In genomic region chr7:90386885-90387459, GRCm38 (mm10) we compare ENCODE assay signal across 8 mouse cellular contexts. TPM values are rescaled to one million over a fixed set of nuclear protein-coding genes. Genes with fewer than 3 reads are reported as not detected.
A peak's percentile ranks its signal among the peaks of the same experiment; 100 is the strongest.
DNase-seq lines count a peak whose midpoint lies in the region; ATAC-seq lines count a peak whose summit lies in the region.

No protein-coding gene starts in this region.

- H3K4me1 ChIP-seq in limb, embryonic 13.5 days: peaks cover 5% of the 10 kb centered on the region; the same call in 1 of the 2 replicates
- 0 out of 2 replicates have a peak, but pooled peaks cover 3% of the 10 kb centered on the region for H3K4me1 ChIP-seq in limb, embryonic 10.5 days
- peaks cover 4% of the 10 kb centered on the region; the same call in 1 of the 2 replicates for H3K4me1 ChIP-seq in forebrain, embryonic 14.5 days (ENCODE audit: control insufficient read depth, insufficient read depth, low read length)
- H3K4me1 ChIP-seq in hindbrain, embryonic 12.5 days: peaks cover 5% of the 10 kb centered on the region
- H3K4me1 ChIP-seq in limb, embryonic 15.5 days: peaks cover 7% of the 10 kb centered on the region; the same call in 1 of the 2 replicates
- 0 out of 2 replicates have a peak, but pooled peaks cover 7% of the 10 kb centered on the region for H3K4me1 ChIP-seq in stomach, embryonic 14.5 days (ENCODE audit: control insufficient read depth, insufficient read depth, low read length)

- H3K4me3 ChIP-seq in limb, embryonic 13.5 days: no peak overlapping the region
- H3K4me3 ChIP-seq in limb, embryonic 10.5 days: no peak overlapping the region
- 0 out of 2 replicates have a peak overlapping the region, but pooled peaks have one; percentile 7 for H3K4me3 ChIP-seq in forebrain, embryonic 14.5 days (ENCODE audit: low read depth, low read length)
- H3K4me3 ChIP-seq in hindbrain, embryonic 12.5 days: peak overlapping the region; percentile 12
- no peak overlapping the region for H3K4me3 ChIP-seq in limb, embryonic 15.5 days
- no peak overlapping the region for H3K4me3 ChIP-seq in stomach, embryonic 14.5 days (ENCODE audit: low read depth, low read length)

- H3K4me2 ChIP-seq in limb, embryonic 13.5 days (replicated peaks): peak overlapping the region; percentile 1; the same call in 1 of the 2 replicates
- H3K4me2 ChIP-seq in forebrain, embryonic 14.5 days (ENCODE audit: low read length): peak overlapping the region; percentile 33
- peak overlapping the region; percentile 42 for H3K4me2 ChIP-seq in hindbrain, embryonic 12.5 days (replicated peaks)
- no peak overlapping the region for H3K4me2 ChIP-seq in limb, embryonic 15.5 days
- H3K4me2 ChIP-seq in stomach, embryonic 14.5 days (replicated peaks; ENCODE audit: low read depth, low read length): 0 out of 2 replicates have a peak overlapping the region, but pooled peaks have one; percentile 2

- 0 out of 2 replicates have a peak, but pooled peaks cover 3% of the 10 kb centered on the region for H3K27me3 ChIP-seq in limb, embryonic 13.5 days
- H3K27me3 ChIP-seq in limb, embryonic 10.5 days (ENCODE audit: low read depth, poor library complexity, severe bottlenecking): no peaks in the 10 kb centered on the region
- H3K27me3 ChIP-seq in forebrain, embryonic 14.5 days (replicated peaks; ENCODE audit: control insufficient read depth, insufficient read depth, low read length): no peaks in the 10 kb centered on the region
- H3K27me3 ChIP-seq in hindbrain, embryonic 12.5 days: no peaks in the 10 kb centered on the region
- H3K27me3 ChIP-seq in limb, embryonic 15.5 days: no peaks in the 10 kb centered on the region
- H3K27me3 ChIP-seq in stomach, embryonic 14.5 days (ENCODE audit: control insufficient read depth, insufficient read depth, low read length): no peaks in the 10 kb centered on the region; the same call in 1 of the 2 replicates

- no peaks in the 10 kb centered on the region for H3K36me3 ChIP-seq in limb, embryonic 13.5 days
- no peaks in the 10 kb centered on the region for H3K36me3 ChIP-seq in limb, embryonic 10.5 days
- no peaks in the 10 kb centered on the region for H3K36me3 ChIP-seq in forebrain, embryonic 14.5 days (ENCODE audit: control insufficient read depth, insufficient read depth, low read length)
- no peaks in the 10 kb centered on the region for H3K36me3 ChIP-seq in hindbrain, embryonic 12.5 days
- no peaks in the 10 kb centered on the region for H3K36me3 ChIP-seq in limb, embryonic 15.5 days
- no peaks in the 10 kb centered on the region for H3K36me3 ChIP-seq in stomach, embryonic 14.5 days (ENCODE audit: control insufficient read depth, insufficient read depth, low read length)

- WGBS in limb, embryonic 13.5 days: 14% methylated on average over 8 of the region's 8 CpGs
- 14% methylated on average over 8 of the region's 8 CpGs for WGBS in limb, embryonic 10.5 days
- WGBS in forebrain, embryonic 14.5 days: under 1% methylated on average over 8 of the region's 8 CpGs
- WGBS in hindbrain, embryonic 12.5 days: 4% methylated on average over 8 of the region's 8 CpGs
- WGBS in limb, embryonic 15.5 days: 10% methylated on average over 8 of the region's 8 CpGs
- 13% methylated on average over 8 of the region's 8 CpGs for WGBS in stomach, embryonic 14.5 days

- no peaks in the 10 kb centered on the region for H3K9me3 ChIP-seq in limb, embryonic 13.5 days
- no peaks in the 10 kb centered on the region for H3K9me3 ChIP-seq in limb, embryonic 10.5 days (replicated peaks)
- no peaks in the 10 kb centered on the region for H3K9me3 ChIP-seq in forebrain, embryonic 14.5 days (replicated peaks; ENCODE audit: control insufficient read depth, low read length)
- no peaks in the 10 kb centered on the region for H3K9me3 ChIP-seq in hindbrain, embryonic 12.5 days (replicated peaks)
- H3K9me3 ChIP-seq in limb, embryonic 15.5 days: no peaks in the 10 kb centered on the region
- no peaks in the 10 kb centered on the region for H3K9me3 ChIP-seq in stomach, embryonic 14.5 days (ENCODE audit: control insufficient read depth, low read depth, low read length)

- H3K27ac ChIP-seq in limb, embryonic 13.5 days: no peak overlapping the region
- H3K27ac ChIP-seq in limb, embryonic 10.5 days: no peak overlapping the region
- H3K27ac ChIP-seq in forebrain, embryonic 14.5 days (ENCODE audit: low read depth, low read length): no peak overlapping the region
- no peak overlapping the region for H3K27ac ChIP-seq in hindbrain, embryonic 12.5 days
- peak overlapping the region; percentile 12; the same call in 1 of the 2 replicates for H3K27ac ChIP-seq in limb, embryonic 15.5 days
- H3K27ac ChIP-seq in stomach, embryonic 14.5 days (ENCODE audit: low read length): no peak overlapping the region

- ATAC-seq in limb, embryonic 13.5 days (ENCODE audit: low FRiP score, low read depth): peak; percentile 48; the same call in 1 of the 2 replicates
- peak; percentile 74 for ATAC-seq in forebrain, embryonic 14.5 days
- ATAC-seq in hindbrain, embryonic 12.5 days (ENCODE audit: low FRiP score): 0 out of 2 replicates have a peak, but pooled peaks have one; percentile 35
- ATAC-seq in limb, embryonic 15.5 days (ENCODE audit: insufficient number of reproducible peaks, low FRiP score, low TSS enrichment, low read depth): peak; percentile 35; the same call in 1 of the 2 replicates
- no peak for ATAC-seq in stomach, embryonic 14.5 days (ENCODE audit: insufficient number of reproducible peaks, insufficient read depth, low FRiP score, low read depth)
- ATAC-seq in granulocyte monocyte progenitor cell, adult 5-6 weeks (replicated peaks; ENCODE audit: poor library complexity, severe bottlenecking): no peak

- no peak for DNase-seq in limb, embryonic 10.5 days (ENCODE audit: low spot score)
- DNase-seq in forebrain, embryonic 14.5 days (ENCODE audit: low spot score): peak; percentile 74
- no peak for DNase-seq in testis, postnatal 10 days (ENCODE audit: low spot score)

- no peak overlapping the region; the same call in 1 of the 2 replicates for H3K9ac ChIP-seq in limb, embryonic 13.5 days
- H3K9ac ChIP-seq in forebrain, embryonic 14.5 days (ENCODE audit: low read length): no peak overlapping the region
- no peak overlapping the region for H3K9ac ChIP-seq in hindbrain, embryonic 12.5 days
- H3K9ac ChIP-seq in limb, embryonic 15.5 days: no peak overlapping the region
- H3K9ac ChIP-seq in stomach, embryonic 14.5 days (replicated peaks; ENCODE audit: low read depth, low read length): no peak overlapping the region

RNA-seq across cellular contexts. Expression of gene Ccdc89, which starts 39.4 kb away (rescaled TPM):
- 1.9 and 2.0 TPM in 2 replicates for polyA plus RNA-seq in limb, embryonic 13.5 days (2015; fragmentation: Nextera tagmentation; extraction: Ambion mirVana)
- polyA plus RNA-seq in limb, embryonic 10.5 days (2016; fragmentation: Nextera tagmentation; extraction: Ambion mirVana): 2.2 and 2.4 TPM in 2 replicates
- 1.8 and 2.0 TPM in 2 replicates for polyA plus RNA-seq in forebrain, embryonic 14.5 days (2014; fragmentation: Nextera tagmentation; extraction: Ambion mirVana)
- 3.0 and 3.1 TPM in 2 replicates for polyA plus RNA-seq in hindbrain, embryonic 12.5 days (2016; fragmentation: Nextera tagmentation; extraction: Ambion mirVana)
- polyA plus RNA-seq in limb, embryonic 15.5 days (2015; fragmentation: Nextera tagmentation; extraction: Ambion mirVana): 0.69 and 1.5 TPM in 2 replicates
- 1.4 and 2.2 TPM in 2 replicates for polyA plus RNA-seq in stomach, embryonic 14.5 days (2014; fragmentation: Nextera tagmentation; extraction: Ambion mirVana)
- not detected in 2 replicates for total RNA-seq in granulocyte monocyte progenitor cell, adult 5-6 weeks (2014; fragmentation: Nextera tagmentation)
- 0.60 TPM in 1 of 2 replicates, not detected in the other for total RNA-seq in granulocyte monocyte progenitor cell, adult 5-6 weeks (2017)

RNA-seq across cellular contexts. Expression of gene Crebzf, which starts 55.6 kb away (rescaled TPM):
- 35.3 and 37.2 TPM in 2 replicates for polyA plus RNA-seq in limb, embryonic 13.5 days (2015; fragmentation: Nextera tagmentation; extraction: Ambion mirVana)
- 24.8 and 30.9 TPM in 2 replicates for polyA plus RNA-seq in limb, embryonic 10.5 days (2016; fragmentation: Nextera tagmentation; extraction: Ambion mirVana)
- polyA plus RNA-seq in forebrain, embryonic 14.5 days (2014; fragmentation: Nextera tagmentation; extraction: Ambion mirVana): 32.9 and 34.8 TPM in 2 replicates
- polyA plus RNA-seq in hindbrain, embryonic 12.5 days (2016; fragmentation: Nextera tagmentation; extraction: Ambion mirVana): 62.7 and 69.4 TPM in 2 replicates
- 18.7 and 31.9 TPM in 2 replicates for polyA plus RNA-seq in limb, embryonic 15.5 days (2015; fragmentation: Nextera tagmentation; extraction: Ambion mirVana)
- polyA plus RNA-seq in stomach, embryonic 14.5 days (2014; fragmentation: Nextera tagmentation; extraction: Ambion mirVana): 45.6 and 56.1 TPM in 2 replicates
- total RNA-seq in granulocyte monocyte progenitor cell, adult 5-6 weeks (2014; fragmentation: Nextera tagmentation): 81.3 and 110 TPM in 2 replicates
- 35.8 and 65.8 TPM in 2 replicates for total RNA-seq in granulocyte monocyte progenitor cell, adult 5-6 weeks (2017)

Comparison
In these comparisons a context has a peak if more than half of its experiments do, and no peak if none do; other contexts are left out.
1. ATAC-seq: peak in limb, embryonic 13.5 days (single experiment), forebrain, embryonic 14.5 days (single experiment), hindbrain, embryonic 12.5 days (single experiment) and limb, embryonic 15.5 days (single experiment); none in stomach, embryonic 14.5 days (single experiment) and granulocyte monocyte progenitor cell, adult 5-6 weeks (single experiment).
2. H3K4me3 ChIP-seq: peak in forebrain, embryonic 14.5 days (single experiment) and hindbrain, embryonic 12.5 days (single experiment); none in limb, embryonic 13.5 days (single experiment), limb, embryonic 10.5 days (single experiment), limb, embryonic 15.5 days (single experiment) and stomach, embryonic 14.5 days (single experiment).